Comparison of ENCODE assay signal across 13 mouse cellular contexts in the genomic region with DNA sequence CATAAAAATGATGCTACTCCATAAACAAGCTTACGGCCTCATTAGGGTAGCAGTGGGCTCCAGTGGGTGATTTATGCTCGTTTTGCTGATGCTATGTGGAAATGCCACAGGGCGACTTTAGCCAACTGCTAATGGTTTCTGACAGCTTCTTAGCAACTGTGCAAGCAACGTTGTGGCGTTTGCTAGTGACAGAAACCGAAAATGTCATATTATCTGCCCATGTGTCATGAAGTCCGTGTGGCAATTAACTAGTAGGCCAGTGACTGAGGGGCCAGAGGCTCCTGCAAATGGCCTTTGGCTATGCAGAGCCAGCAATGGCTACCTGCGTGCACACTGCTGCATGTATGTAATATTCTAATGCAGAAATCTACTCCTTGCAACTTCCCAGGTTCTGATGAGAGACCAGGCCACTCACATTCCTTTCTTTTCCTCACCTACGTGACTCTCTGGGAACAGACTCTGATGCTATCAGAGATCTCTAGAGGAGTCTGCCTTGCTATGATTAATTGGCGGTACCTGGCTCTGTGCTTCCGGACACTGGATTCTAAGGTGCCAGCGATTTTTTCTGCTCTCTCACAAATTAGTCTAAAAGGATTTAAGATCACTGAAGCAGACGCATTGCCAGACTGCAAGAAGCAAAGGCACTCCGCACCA.
DNase-seq lines count a peak whose midpoint lies in the region; ATAC-seq and TF ChIP-seq lines count a peak whose summit lies in the region.
"Had no signal": no experiment of that assay in that cellular context is flagged by ENCODE, and none has a peak within 500 bp of the region (broad histone marks: within the 10 kb centered on the region; RNA-seq: fewer than 3 reads in every experiment).

No protein-coding gene starts in this region.

- no peak overlapping the region for H3K4me3 ChIP-seq in forebrain, embryonic 12.5 days (replicated peaks)
- no peak overlapping the region for H3K4me3 ChIP-seq in forebrain, embryonic 10.5 days
- H3K4me3 ChIP-seq in kidney, embryonic 14.5 days (ENCODE audit: low read length) = no peak overlapping the region
- H3K4me3 ChIP-seq in kidney, adult 2 months (ENCODE audit: insufficient read depth, low read depth, low read length) = no peak overlapping the region
- H3K4me3 ChIP-seq in hindbrain, postnatal 0 days (ENCODE audit: low read length) = no peak overlapping the region
- H3K4me3 ChIP-seq in stomach, embryonic 14.5 days (ENCODE audit: low read depth, low read length) = no peak overlapping the region
- H3K4me3 ChIP-seq in gastrocnemius, adult 2 months = no peak overlapping the region
- H3K4me3 ChIP-seq: forebrain, embryonic 15.5 days; liver, embryonic 13.5 days had no signal

- no peak for TF ChIP-seq CTCF in kidney, adult 2 months (conservative IDR thresholded peaks at IDR 0.05; ENCODE audit: insufficient read depth, insufficient read length, low read depth, low read length)
- no peak for TF ChIP-seq CTCF in hindbrain, postnatal 0 days (IDR thresholded peaks at IDR 0.05; ENCODE audit: low read depth)
- TF ChIP-seq CTCF in gastrocnemius, adult 2 months (IDR thresholded peaks at IDR 0.05) = no peak

- peaks cover 6% of the 10 kb centered on the region; the same call in 1 of the 2 replicates for H3K27me3 ChIP-seq in forebrain, embryonic 12.5 days
- H3K27me3 ChIP-seq in forebrain, embryonic 10.5 days (ENCODE audit: poor library complexity, severe bottlenecking) = peaks cover 37% of the 10 kb centered on the region
- H3K27me3 ChIP-seq in kidney, embryonic 14.5 days (ENCODE audit: control insufficient read depth, insufficient read depth, low read length) = no peaks in the 10 kb centered on the region
- H3K27me3 ChIP-seq in kidney, adult 2 months (replicated peaks; ENCODE audit: control insufficient read depth, insufficient read depth, low read length) = no peaks in the 10 kb centered on the region
- H3K27me3 ChIP-seq in hindbrain, postnatal 0 days (ENCODE audit: insufficient read depth, low read length) = no peaks in the 10 kb centered on the region
- no peaks in the 10 kb centered on the region for H3K27me3 ChIP-seq in stomach, embryonic 14.5 days (ENCODE audit: control insufficient read depth, insufficient read depth, low read length)
- H3K27me3 ChIP-seq: forebrain, embryonic 15.5 days; liver, embryonic 13.5 days had no signal

- intact Hi-C loops in gastrocnemius, adult 2 months (cut with DNase I) = loop anchor here (5.0 kb wide), 1 partner anchor 72 kb away; a partner anchor contains a TSS

- H3K36me3 ChIP-seq in forebrain, embryonic 12.5 days (replicated peaks) = no peaks in the 10 kb centered on the region
- no peaks in the 10 kb centered on the region for H3K36me3 ChIP-seq in forebrain, embryonic 10.5 days (replicated peaks)
- peaks cover 9% of the 10 kb centered on the region; the same call in 1 of the 2 replicates for H3K36me3 ChIP-seq in kidney, embryonic 14.5 days (ENCODE audit: control insufficient read depth, insufficient read depth, low read length)
- no peaks in the 10 kb centered on the region for H3K36me3 ChIP-seq in kidney, adult 2 months (ENCODE audit: control insufficient read depth, insufficient read depth, low read length)
- H3K36me3 ChIP-seq in hindbrain, postnatal 0 days (ENCODE audit: insufficient read depth, low read length) = no peaks in the 10 kb centered on the region
- peaks cover 10% of the 10 kb centered on the region; the same call in 1 of the 2 replicates for H3K36me3 ChIP-seq in stomach, embryonic 14.5 days (ENCODE audit: control insufficient read depth, insufficient read depth, low read length)
- H3K36me3 ChIP-seq: forebrain, embryonic 15.5 days; liver, embryonic 13.5 days had no signal

- no peak overlapping the region for H3K4me2 ChIP-seq in forebrain, embryonic 12.5 days
- H3K4me2 ChIP-seq in kidney, embryonic 14.5 days (replicated peaks; ENCODE audit: low read depth, low read length) = no peak overlapping the region
- no peak overlapping the region for H3K4me2 ChIP-seq in hindbrain, postnatal 0 days (ENCODE audit: low read depth, low read length)
- H3K4me2 ChIP-seq in stomach, embryonic 14.5 days (replicated peaks; ENCODE audit: low read depth, low read length) = no peak overlapping the region
- H3K4me2 ChIP-seq: forebrain, embryonic 15.5 days; liver, embryonic 13.5 days had no signal

- no peak overlapping the region for H3K27ac ChIP-seq in forebrain, embryonic 12.5 days
- H3K27ac ChIP-seq in forebrain, embryonic 10.5 days = no peak overlapping the region
- H3K27ac ChIP-seq in kidney, embryonic 14.5 days (ENCODE audit: low read depth, low read length) = 0 out of 2 replicates have a peak overlapping the region, but pooled peaks have one; percentile 17
- no peak overlapping the region for H3K27ac ChIP-seq in kidney, adult 2 months (ENCODE audit: insufficient read depth, low read depth, low read length)
- peak overlapping the region; percentile 61 for H3K27ac ChIP-seq in hindbrain, postnatal 0 days
- peak overlapping the region; percentile 35; the same call in 1 of the 2 replicates for H3K27ac ChIP-seq in stomach, embryonic 14.5 days (ENCODE audit: low read length)
- no peak overlapping the region for H3K27ac ChIP-seq in gastrocnemius, adult 2 months
- H3K27ac ChIP-seq: forebrain, embryonic 15.5 days; liver, embryonic 13.5 days; macrophage had no signal

- H3K9ac ChIP-seq in forebrain, embryonic 12.5 days = no peak overlapping the region
- no peak overlapping the region for H3K9ac ChIP-seq in kidney, embryonic 14.5 days (ENCODE audit: low read depth, low read length)
- no peak overlapping the region for H3K9ac ChIP-seq in hindbrain, postnatal 0 days (replicated peaks; ENCODE audit: low read length)
- H3K9ac ChIP-seq in stomach, embryonic 14.5 days (replicated peaks; ENCODE audit: low read depth, low read length) = no peak overlapping the region
- H3K9ac ChIP-seq: forebrain, embryonic 15.5 days; liver, embryonic 13.5 days had no signal

- WGBS in forebrain, embryonic 12.5 days = 48% methylated on average over 14 of the region's 14 CpGs
- WGBS in forebrain, embryonic 10.5 days = 55% methylated on average over 14 of the region's 14 CpGs
- 50% methylated on average over 14 of the region's 14 CpGs for WGBS in kidney, embryonic 14.5 days
- WGBS in kidney, adult 2 months = 61% methylated on average over 14 of the region's 14 CpGs
- 43% methylated on average over 14 of the region's 14 CpGs for WGBS in hindbrain, postnatal 0 days
- 42% methylated on average over 14 of the region's 14 CpGs for WGBS in stomach, embryonic 14.5 days

- DNase-seq in forebrain, embryonic 10.5 days (ENCODE audit: extremely low spot score, low spot score) = no peak
- no peak for DNase-seq in kidney, adult 2 months
- DNase-seq in hindbrain, postnatal 0 days (ENCODE audit: low spot score) = peak; percentile 44
- DNase-seq in thymus, postnatal 0 days (ENCODE audit: low spot score) = no peak
- DNase-seq in gastrocnemius, adult 2 months = no peak
- DNase-seq: kidney, postnatal 10 days; liver, embryonic 13.5 days; right cerebral cortex, postnatal 25 days had no signal

- H3K9me3 ChIP-seq in forebrain, embryonic 12.5 days = no peaks in the 10 kb centered on the region
- H3K9me3 ChIP-seq in forebrain, embryonic 10.5 days = no peaks in the 10 kb centered on the region
- H3K9me3 ChIP-seq in kidney, embryonic 14.5 days (ENCODE audit: control insufficient read depth, low read length) = no peaks in the 10 kb centered on the region
- no peaks in the 10 kb centered on the region for H3K9me3 ChIP-seq in hindbrain, postnatal 0 days (ENCODE audit: low read length)
- no peaks in the 10 kb centered on the region for H3K9me3 ChIP-seq in stomach, embryonic 14.5 days (ENCODE audit: control insufficient read depth, low read depth, low read length)
- H3K9me3 ChIP-seq: forebrain, embryonic 15.5 days; liver, embryonic 13.5 days had no signal

- TF ChIP-seq POLR2A in kidney, adult 2 months (IDR thresholded peaks at IDR 0.05; ENCODE audit: low read depth, low read length) = no peak

- H3K4me1 ChIP-seq in forebrain, embryonic 12.5 days = peaks cover 32% of the 10 kb centered on the region
- H3K4me1 ChIP-seq in forebrain, embryonic 10.5 days = peaks cover 47% of the 10 kb centered on the region
- H3K4me1 ChIP-seq in kidney, embryonic 14.5 days (ENCODE audit: control insufficient read depth, insufficient read depth, low read length) = peaks cover 22% of the 10 kb centered on the region
- no peaks in the 10 kb centered on the region for H3K4me1 ChIP-seq in kidney, adult 2 months (ENCODE audit: control insufficient read depth, insufficient read depth, low read length)
- H3K4me1 ChIP-seq in hindbrain, postnatal 0 days (ENCODE audit: insufficient read depth, low read length) = peaks cover 7% of the 10 kb centered on the region; the same call in 1 of the 2 replicates
- peaks cover 47% of the 10 kb centered on the region for H3K4me1 ChIP-seq in stomach, embryonic 14.5 days (ENCODE audit: control insufficient read depth, insufficient read depth, low read length)

- ATAC-seq in forebrain, embryonic 12.5 days (ENCODE audit: low FRiP score) = peak; percentile 24; the same call in 1 of the 2 replicates
- no peak for ATAC-seq in kidney, embryonic 14.5 days (ENCODE audit: low FRiP score, low TSS enrichment)
- ATAC-seq in hindbrain, postnatal 0 days = no peak
- ATAC-seq in stomach, embryonic 14.5 days (ENCODE audit: insufficient number of reproducible peaks, insufficient read depth, low FRiP score, low read depth) = 0 out of 2 replicates have a peak, but pooled peaks have one; percentile 24
- ATAC-seq: forebrain, embryonic 15.5 days had no signal

Comparison
In these comparisons a context has a peak if more than half of its experiments do, and no peak if none do; other contexts are left out.
1. H3K27ac ChIP-seq: peak in kidney, embryonic 14.5 days (single experiment), hindbrain, postnatal 0 days (single experiment) and stomach, embryonic 14.5 days (single experiment); none in forebrain, embryonic 12.5 days (single experiment), forebrain, embryonic 10.5 days (single experiment), kidney, adult 2 months (single experiment) and gastrocnemius, adult 2 months (single experiment).
2. ATAC-seq: peak in forebrain, embryonic 12.5 days (single experiment) and stomach, embryonic 14.5 days (single experiment); none in kidney, embryonic 14.5 days (single experiment) and hindbrain, postnatal 0 days (single experiment).